Mouse (Mus musculus): ENCODE results near the gene Gsdma3.

GRCm38 (mm10) chr11:98645946-98646345 is 19.8 kb downstream of the Gsdma3 start:
- TF ChIP-seq CTCF (IDR thresholded peaks at IDR 0.05; ENCODE audit: borderline replicate concordance, extremely low read depth, insufficient read depth, insufficient read length) (no peak), POLR2A (IDR thresholded peaks at IDR 0.05; ENCODE audit: borderline replicate concordance, extremely low read depth, insufficient read depth, insufficient read length, poor library complexity, severe bottlenecking) (no peak)
